Mouse (Mus musculus) small intestine, adult 2 months (tissue): ENCODE data around the gene Map2k6.

ENCODE experiments used
- CTCF ChIP-seq: fragments of 200-500 bp; IDR thresholded peaks from 2 replicates; pipeline ENCODE4 v1.5.1; 2012; ENCODE audit warnings: low read depth, mild to moderate bottlenecking, control low read depth, inconsistent platforms, low read length, moderate library complexity, mixed read lengths; ENCODE audit not compliant: insufficient replicate concordance, insufficient read length; ENCODE audit errors: extremely low read depth
- POLR2A ChIP-seq: fragments of 200-500 bp; IDR thresholded peaks from 2 replicates; pipeline ENCODE4 v1.6.1; 2012; ENCODE audit warnings: low read depth, mild to moderate bottlenecking, control low read depth, inconsistent platforms, low read length, moderate library complexity

DNA sequence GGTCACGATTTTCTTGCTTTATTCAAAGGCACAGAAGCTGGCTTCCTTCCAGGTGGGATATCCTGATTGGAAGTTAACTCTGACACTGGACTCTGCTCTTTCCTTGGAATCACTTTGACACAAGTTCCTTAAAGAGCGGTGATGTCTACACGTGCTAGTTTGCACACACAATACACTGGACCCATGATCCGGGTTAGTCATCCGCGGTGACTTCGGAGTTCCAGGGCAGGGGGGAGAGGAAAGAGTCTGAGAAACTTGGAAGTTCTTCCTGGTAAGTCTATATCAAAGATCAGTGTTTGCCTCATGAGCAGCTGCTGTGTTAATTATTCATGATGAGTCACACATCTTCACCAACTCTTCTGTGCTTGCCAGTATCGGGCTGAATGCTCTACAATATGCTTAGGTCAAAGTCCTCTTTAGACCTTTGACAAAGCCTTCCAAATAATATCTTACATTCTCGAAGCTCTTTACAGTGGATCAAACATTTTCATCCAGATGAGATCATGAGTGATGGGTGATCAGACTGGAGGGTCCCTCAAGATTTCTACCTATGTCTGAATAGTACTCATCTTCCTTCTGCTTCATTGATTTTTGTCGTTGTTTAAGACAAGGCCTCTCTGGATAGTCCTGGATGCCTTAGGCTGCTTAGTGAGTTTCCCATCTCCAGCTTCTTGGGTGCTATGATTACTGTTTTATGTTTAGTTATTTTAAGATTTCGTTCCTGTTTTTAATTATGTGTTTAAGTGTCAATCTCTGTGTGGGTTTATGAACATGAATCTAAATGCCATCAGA, 145.7 kb downstream of the Map2k6 start:
- TF ChIP-seq POLR2A (no peak), CTCF (no peak)
